ENCODE assay signal across 20 mouse cellular contexts in the genomic region with DNA sequence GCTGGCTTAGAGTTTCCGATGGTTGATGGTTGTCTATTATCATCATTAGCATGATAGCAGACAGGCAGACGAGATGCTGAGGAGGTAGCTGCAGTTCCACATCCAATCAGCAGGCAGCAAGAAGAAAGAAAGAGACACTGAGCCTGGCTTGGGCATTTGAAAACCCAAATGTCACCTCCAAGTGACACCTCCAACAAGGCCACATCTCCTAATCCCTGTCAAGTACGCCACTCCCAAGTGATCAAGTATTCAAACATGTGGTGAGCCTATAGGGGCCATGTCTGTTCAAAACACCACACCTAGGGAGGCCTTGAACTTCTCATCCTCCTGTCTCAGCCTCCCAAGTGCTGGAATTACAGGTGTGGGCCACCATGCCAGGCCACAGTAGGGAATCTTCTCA.
"Had no signal": no experiment of that assay in that cellular context is flagged by ENCODE, and none has a peak within 500 bp of the region (broad histone marks: within the 10 kb centered on the region; RNA-seq: fewer than 3 reads in every experiment).

No protein-coding gene starts in this region.

- H3K36me3 ChIP-seq: midbrain, embryonic 10.5 days; midbrain, embryonic 12.5 days; neural tube, embryonic 13.5 days; neural tube, embryonic 15.5 days; stomach, embryonic 15.5 days had no signal

- DNase-seq: lung, adult 18-20 months; lung, embryonic 14.5 days; lung, postnatal 10 days; lung, postnatal 4 days; midbrain, embryonic 14.5 days; retina, postnatal 1 day; right cerebral cortex, adult 18-20 months; right cerebral cortex, postnatal 25 days; right cerebral cortex, postnatal 4 days; thymus, adult 2 months; thymus, postnatal 25 days; thymus, postnatal 4 days had no signal

- ATAC-seq: midbrain, embryonic 16.5 days had no signal

- H3K27me3 ChIP-seq: midbrain, embryonic 12.5 days; neural tube, embryonic 13.5 days; neural tube, embryonic 15.5 days; stomach, embryonic 15.5 days had no signal

- H3K4me1 ChIP-seq: neural tube, embryonic 13.5 days; neural tube, embryonic 15.5 days; stomach, embryonic 15.5 days had no signal

- H3K27ac ChIP-seq: midbrain, embryonic 10.5 days; midbrain, embryonic 12.5 days; neural tube, embryonic 13.5 days; neural tube, embryonic 15.5 days; stomach, embryonic 15.5 days; stomach, postnatal 0 days had no signal

- H3K9ac ChIP-seq: lung, embryonic 14.5 days; midbrain, embryonic 12.5 days; neural tube, embryonic 13.5 days; neural tube, embryonic 15.5 days; stomach, embryonic 15.5 days had no signal

- H3K4me2 ChIP-seq: lung, embryonic 14.5 days; midbrain, embryonic 12.5 days; neural tube, embryonic 13.5 days; neural tube, embryonic 15.5 days; stomach, embryonic 15.5 days had no signal

- H3K4me3 ChIP-seq: midbrain, embryonic 10.5 days; midbrain, embryonic 12.5 days; myocyte; neural tube, embryonic 13.5 days; neural tube, embryonic 15.5 days; stomach, embryonic 15.5 days had no signal

- H3K9me3 ChIP-seq: midbrain, embryonic 10.5 days; midbrain, embryonic 12.5 days; neural tube, embryonic 13.5 days; neural tube, embryonic 15.5 days; stomach, embryonic 15.5 days had no signal
